In genomic region chr10:56378648-56379254, GRCm38 (mm10) we compare ENCODE assay signal across 8 mouse cellular contexts. TPM values are rescaled to one million over a fixed set of nuclear protein-coding genes. Genes with fewer than 3 reads are reported as not detected.
A peak's percentile ranks its signal among the peaks of the same experiment; 100 is the strongest.
DNase-seq lines count a peak whose midpoint lies in the region; ATAC-seq lines count a peak whose summit lies in the region.

No protein-coding gene starts in this region.

- ATAC-seq in liver, embryonic 16.5 days (ENCODE audit: low read depth), result peak; percentile 41; the same call in 1 of the 2 replicates
- peak; percentile 69 for ATAC-seq in neural tube, embryonic 11.5 days (ENCODE audit: insufficient read depth, low FRiP score, low TSS enrichment)

- H3K27me3 ChIP-seq in liver, embryonic 16.5 days (ENCODE audit: control insufficient read depth, insufficient read depth, low read depth, low read length), result peaks cover 12% of the 10 kb centered on the region
- H3K27me3 ChIP-seq in neural tube, embryonic 11.5 days (ENCODE audit: control insufficient read depth, insufficient read depth, low read length), result no peaks in the 10 kb centered on the region

- no peaks in the 10 kb centered on the region for H3K36me3 ChIP-seq in liver, embryonic 16.5 days (ENCODE audit: control insufficient read depth, insufficient read depth)
- H3K36me3 ChIP-seq in neural tube, embryonic 11.5 days (ENCODE audit: control insufficient read depth, insufficient read depth, low read length), result no peaks in the 10 kb centered on the region

- H3K4me1 ChIP-seq in liver, embryonic 16.5 days (ENCODE audit: control insufficient read depth, low read depth, low read length), result peaks cover 3% of the 10 kb centered on the region; the same call in 1 of the 2 replicates
- H3K4me1 ChIP-seq in neural tube, embryonic 11.5 days (ENCODE audit: control insufficient read depth, insufficient read depth, low read length), result peaks cover 5% of the 10 kb centered on the region; the same call in 1 of the 2 replicates

- H3K27ac ChIP-seq in liver, embryonic 16.5 days (ENCODE audit: low read length), result no peak overlapping the region
- peak overlapping the region; percentile 63 for H3K27ac ChIP-seq in neural tube, embryonic 11.5 days (ENCODE audit: low read depth, low read length)

- no peaks in the 10 kb centered on the region for H3K9me3 ChIP-seq in liver, embryonic 16.5 days (replicated peaks; ENCODE audit: control insufficient read depth, low read length)
- H3K9me3 ChIP-seq in neural tube, embryonic 11.5 days (ENCODE audit: control insufficient read depth, low read length), result no peaks in the 10 kb centered on the region

- peak overlapping the region; percentile 68 for H3K4me2 ChIP-seq in liver, embryonic 16.5 days (ENCODE audit: low read depth, low read length)
- peak overlapping the region; percentile 58 for H3K4me2 ChIP-seq in neural tube, embryonic 11.5 days (ENCODE audit: low read depth)

- DNase-seq in urinary bladder, postnatal 14 days (ENCODE audit: low spot score), result peak; percentile 30
- no peak for DNase-seq in urinary bladder, postnatal 10 days (ENCODE audit: low spot score)
- peak; percentile 81 for DNase-seq in embryo, embryonic 10 days (ENCODE audit: low spot score)
- peak; percentile 60 to 76 for DNase-seq in heart, adult 18-20 months
- peak; percentile 21 for DNase-seq in kidney, adult 11 months
- peak; percentile 74 for DNase-seq in neural tube, embryonic 11.5 days (ENCODE audit: low spot score)
- DNase-seq in c-Kit-positive CD71-positive TER-119-positive erythroid progenitor cells, embryonic 14.5 days (ENCODE audit: low spot score), result no peak

- WGBS in liver, embryonic 16.5 days (ENCODE audit: insufficient replicate concordance), result under 1% methylated on average over 35 of the region's 35 CpGs
- 0% methylated on average over 35 of the region's 35 CpGs for WGBS in neural tube, embryonic 11.5 days

- H3K4me3 ChIP-seq in liver, embryonic 16.5 days (ENCODE audit: low read depth, low read length), result peak overlapping the region; percentile 54
- peak overlapping the region; percentile 56 for H3K4me3 ChIP-seq in neural tube, embryonic 11.5 days (ENCODE audit: low read depth, low read length)

- H3K9ac ChIP-seq in liver, embryonic 16.5 days (ENCODE audit: low read depth, low read length), result peak overlapping the region; percentile 6; the same call in 1 of the 2 replicates
- H3K9ac ChIP-seq in neural tube, embryonic 11.5 days (ENCODE audit: low read length), result peak overlapping the region; percentile 72

RNA-seq across cellular contexts. Expression of gene Gja1, which starts 1.6 kb away (rescaled TPM):
- total RNA-seq in heart, adult 18-20 months (2021), result 100 to 1,000 TPM; 408 to 455 TPM
- 4.6 and 6.4 TPM in 2 replicates for polyA plus RNA-seq in liver, embryonic 16.5 days (2015; fragmentation: Nextera tagmentation; extraction: Ambion mirVana)
- polyA plus RNA-seq in neural tube, embryonic 11.5 days (2014; fragmentation: Nextera tagmentation; extraction: Ambion mirVana), result 157 and 158 TPM in 2 replicates

Comparison
In these comparisons a context has a peak if more than half of its experiments do, and no peak if none do; other contexts are left out.
1. DNase-seq: peak in urinary bladder, postnatal 14 days (single experiment), embryo, embryonic 10 days (single experiment), heart, adult 18-20 months (2 of 2), kidney, adult 11 months (single experiment) and neural tube, embryonic 11.5 days (single experiment); none in urinary bladder, postnatal 10 days (single experiment) and c-Kit-positive CD71-positive TER-119-positive erythroid progenitor cells, embryonic 14.5 days (single experiment).
2. RNA of gene Gja1, which starts 1.6 kb away (polyA plus RNA-seq): 157 to 158 TPM in neural tube, embryonic 11.5 days; 4.6 to 6.4 TPM in liver, embryonic 16.5 days; every median in the first group is over 10 times any median in the second.